Mouse (Mus musculus) midbrain, embryonic 10.5 days (tissue): ENCODE data around the gene Acp7. TPM values are rescaled to one million over a fixed set of nuclear protein-coding genes. Genes with fewer than 3 reads are reported as not detected.

Source experiments
- DNase-seq: peaks from one replicate; pipeline ENCODE4 v3.0.0-alpha.2; 2017; ENCODE audit warnings: low spot score
- H3K27ac ChIP-seq: fragments of 300-500 bp; sonication (generic); replicated peaks from 2 replicates; pipeline ENCODE4 v1.5.1; 2016; ENCODE audit warnings: mild to moderate bottlenecking
- H3K27me3 ChIP-seq: fragments of 300-500 bp; sonication (generic); 2 replicates; pipeline ENCODE4 v1.6.1; 2016; ENCODE audit warnings: low read depth, mild to moderate bottlenecking; ENCODE audit not compliant: poor library complexity, severe bottlenecking
- H3K36me3 ChIP-seq: fragments of 300-500 bp; sonication (generic); 2 replicates; pipeline ENCODE4 v1.6.1; 2016; ENCODE audit warnings: mild to moderate bottlenecking, moderate library complexity
- H3K4me1 ChIP-seq: fragments of 300-500 bp; sonication (generic); 2 replicates; pipeline ENCODE4 v1.6.1; 2016
- H3K4me3 ChIP-seq: fragments of 300-500 bp; sonication (generic); 2 replicates; pipeline ENCODE4 v1.5.1; 2016; ENCODE audit warnings: mild to moderate bottlenecking, moderate library complexity
- H3K9me3 ChIP-seq: fragments of 300-500 bp; sonication (generic); replicated peaks from 2 replicates; pipeline ENCODE4 v1.6.1; 2016; ENCODE audit warnings: mild to moderate bottlenecking
- WGBS: fragments of 180-500 bp; shearing (Covaris S2); methylation state at CpG from one replicate; pipeline ENCODE4 v1.1.7; 2016; 5-methylcytosine and 5-hydroxymethylcytosine counted together
- polyA plus RNA-seq: library from polyadenylated mRNA; unstranded; fragments of >200 nt; fragmentation: Nextera tagmentation; extraction: Ambion mirVana; gene quantifications from 2 replicates; pipeline ENCODE4 v1.2.1, GENCODE M21; 2016

Gene Acp7
- polyA plus RNA-seq, 1 experiment from 2014 or later = not detected

GRCm38 (mm10) chr7:28597642-28598446 is 33.3 kb downstream of the Acp7 start, which contains the start of the genes Samd4b and Pak4:
Samd4b (minus strand) TSS chr7:28598144.
Pak4 (minus strand) TSS chr7:28598185.
- Histone ChIP-seq H3K27ac (peak within 1 kb of the TSS; percentile 93), H3K4me3 (peak within 1 kb of the TSS; percentile 72), H3K27me3 (no peaks in the 10 kb centered on the region), H3K9me3 (no peaks in the 10 kb centered on the region), H3K36me3 (peaks cover 8% of the 10 kb centered on the region), H3K4me1 (peaks cover 55% of the 10 kb centered on the region)
- WGBS = under 1% methylated on average over 66 of the region's 66 CpGs
- peak; percentile 100 for DNase-seq

GRCm38 (mm10) chr7:28597277-28597570 is 33.9 kb downstream of the Acp7 start:
- H3K27me3 ChIP-seq = no peaks in the 10 kb centered on the region
- H3K27ac ChIP-seq = peak overlapping the region; percentile 93
- DNase-seq = peak; percentile 17
- H3K9me3 ChIP-seq = no peaks in the 10 kb centered on the region
- 15% methylated on average over 9 of the region's 9 CpGs for WGBS
- peak overlapping the region; percentile 72 for H3K4me3 ChIP-seq
- peaks cover 61% of the 10 kb centered on the region for H3K4me1 ChIP-seq
- peaks cover 8% of the 10 kb centered on the region for H3K36me3 ChIP-seq

GRCm38 (mm10) chr7:28596436-28597276 is 34.5 kb downstream of the Acp7 start:
- Histone ChIP-seq H3K27me3 (no peaks in the 10 kb centered on the region), H3K27ac (peak overlapping the region; percentile 93), H3K36me3 (peaks cover 8% of the 10 kb centered on the region), H3K9me3 (no peaks in the 10 kb centered on the region), H3K4me1 (peaks cover 66% of the 10 kb centered on the region), H3K4me3 (peak overlapping the region; percentile 72)
- DNase-seq = peak; percentile 32
- WGBS = 44% methylated on average over 20 of the region's 20 CpGs

GRCm38 (mm10) chr7:28595751-28596435 is 35.2 kb downstream of the Acp7 start:
- peak overlapping the region; percentile 72 for H3K4me3 ChIP-seq
- no peak for DNase-seq
- H3K9me3 ChIP-seq = no peaks in the 10 kb centered on the region
- no peaks in the 10 kb centered on the region for H3K27me3 ChIP-seq
- H3K4me1 ChIP-seq = peaks cover 72% of the 10 kb centered on the region
- WGBS = 76% methylated on average over 8 of the region's 8 CpGs
- H3K36me3 ChIP-seq = peaks cover 8% of the 10 kb centered on the region
- H3K27ac ChIP-seq = peak overlapping the region; percentile 93

GRCm38 (mm10) chr7:28593206-28594111 is 37.7 kb downstream of the Acp7 start:
- 0 out of 2 replicates have a peak overlapping the region, but pooled peaks have one; percentile 9 for H3K27ac ChIP-seq
- DNase-seq = no peak
- no peaks in the 10 kb centered on the region for H3K27me3 ChIP-seq
- peaks cover 79% of the 10 kb centered on the region for H3K4me1 ChIP-seq
- no peak overlapping the region for H3K4me3 ChIP-seq
- WGBS = 72% methylated on average over 14 of the region's 14 CpGs
- H3K36me3 ChIP-seq = peaks cover 8% of the 10 kb centered on the region
- H3K9me3 ChIP-seq = no peaks in the 10 kb centered on the region

GRCm38 (mm10) chr7:28591862-28592261 is 39.3 kb downstream of the Acp7 start:
- Histone ChIP-seq H3K9me3 (no peaks in the 10 kb centered on the region), H3K27me3 (no peaks in the 10 kb centered on the region), H3K4me3 (no peak overlapping the region), H3K4me1 (peaks cover 88% of the 10 kb centered on the region), H3K27ac (no peak overlapping the region), H3K36me3 (peaks cover 8% of the 10 kb centered on the region)
- DNase-seq = no peak
- WGBS = 63% methylated on average over 1 of the region's 1 CpGs

- Histone ChIP-seq H3K4me3 (no peak overlapping the region), H3K9me3 (no peaks in the 10 kb centered on the region), H3K36me3 (peaks cover 6% of the 10 kb centered on the region; the same call in 1 of the 2 replicates), H3K27ac (peak overlapping the region; percentile 62), H3K27me3 (no peaks in the 10 kb centered on the region), H3K4me1 (peaks cover 76% of the 10 kb centered on the region)
- DNase-seq = peak; percentile 19
Observed at GRCm38 (mm10) chr7:28587644-28588043, 43.5 kb downstream of the Acp7 start.

GRCm38 (mm10) chr7:28586663-28587411 is 44.3 kb downstream of the Acp7 start:
- no peak overlapping the region for H3K4me3 ChIP-seq
- H3K27me3 ChIP-seq = no peaks in the 10 kb centered on the region
- peaks cover 6% of the 10 kb centered on the region; the same call in 1 of the 2 replicates for H3K36me3 ChIP-seq
- WGBS = 80% methylated on average over 6 of the region's 6 CpGs
- peaks cover 68% of the 10 kb centered on the region for H3K4me1 ChIP-seq
- peak overlapping the region; percentile 50; the same call in 1 of the 2 replicates for H3K27ac ChIP-seq
- no peak for DNase-seq
- no peaks in the 10 kb centered on the region for H3K9me3 ChIP-seq

GRCm38 (mm10) chr7:28585001-28585400 is 46.1 kb downstream of the Acp7 start:
- H3K36me3 ChIP-seq = peaks cover 15% of the 10 kb centered on the region
- no peak overlapping the region for H3K4me3 ChIP-seq
- peaks cover 59% of the 10 kb centered on the region for H3K4me1 ChIP-seq
- no peaks in the 10 kb centered on the region for H3K27me3 ChIP-seq
- peak overlapping the region; percentile 30; the same call in 1 of the 2 replicates for H3K27ac ChIP-seq
- 85% methylated on average over 6 of the region's 6 CpGs for WGBS
- no peaks in the 10 kb centered on the region for H3K9me3 ChIP-seq
- no peak for DNase-seq

- Histone ChIP-seq H3K27ac (no peak overlapping the region), H3K4me1 (peaks cover 60% of the 10 kb centered on the region), H3K9me3 (no peaks in the 10 kb centered on the region), H3K4me3 (no peak overlapping the region), H3K36me3 (peaks cover 15% of the 10 kb centered on the region), H3K27me3 (no peaks in the 10 kb centered on the region)
- no peak for DNase-seq
- 80% methylated on average over 4 of the region's 4 CpGs for WGBS
Observed at GRCm38 (mm10) chr7:28584468-28584867, 46.7 kb downstream of the Acp7 start.

- Histone ChIP-seq H3K4me3 (no peak overlapping the region), H3K36me3 (peaks cover 18% of the 10 kb centered on the region), H3K27ac (no peak overlapping the region), H3K27me3 (no peaks in the 10 kb centered on the region), H3K9me3 (no peaks in the 10 kb centered on the region), H3K4me1 (peaks cover 55% of the 10 kb centered on the region)
- 86% methylated on average over 8 of the region's 8 CpGs for WGBS
- no peak for DNase-seq
Observed at GRCm38 (mm10) chr7:28583570-28584344, 47.4 kb downstream of the Acp7 start.
